Mouse (Mus musculus) limb, embryonic 11.5 days (tissue): ENCODE data around the gene Usp5. TPM values are rescaled to one million over a fixed set of nuclear protein-coding genes. Genes with fewer than 3 reads are reported as not detected.

ENCODE experiments used
- polyA plus RNA-seq: library from polyadenylated mRNA; unstranded; fragments of >200 nt; fragmentation: Nextera tagmentation; extraction: Ambion mirVana; gene quantifications from 2 replicates; pipeline ENCODE4 v1.2.1, GENCODE M21; 2014

Gene Usp5
- polyA plus RNA-seq, 1 experiment from 2014 or later = 152 TPM

Other genes starting within 250 kb of the Usp5 start
- gene C1s2, start 193.4 kb downstream of the Usp5 start, polyA plus RNA-seq = not detected in 2 replicates
- gene Lpcat3, start 166.5 kb downstream of the Usp5 start, polyA plus RNA-seq = 44.1 and 46.1 TPM in 2 replicates
- gene Emg1, start 117.3 kb downstream of the Usp5 start, polyA plus RNA-seq = 244 and 253 TPM in 2 replicates
- 424 and 427 TPM in 2 replicates for gene Phb2, start 117.1 kb downstream of the Usp5 start, polyA plus RNA-seq
- 7.8 and 8.7 TPM in 2 replicates for gene Ptpn6, start 90.8 kb downstream of the Usp5 start, polyA plus RNA-seq
- gene Grcc10, start 88.1 kb downstream of the Usp5 start, polyA plus RNA-seq = 491 and 549 TPM in 2 replicates
- 0.13 TPM in 1 of 2 replicates, not detected in the other for gene Gm45234, start 73.5 kb downstream of the Usp5 start, polyA plus RNA-seq
- 13.1 and 14.0 TPM in 2 replicates for gene Atn1, start 73.0 kb downstream of the Usp5 start, polyA plus RNA-seq
- gene Eno2, start 59.8 kb downstream of the Usp5 start, polyA plus RNA-seq = 1.8 and 3.0 TPM in 2 replicates
- gene Lrrc23, start 49.8 kb downstream of the Usp5 start, polyA plus RNA-seq = 0.91 and 1.0 TPM in 2 replicates
- gene Spsb2, start 20.8 kb downstream of the Usp5 start, polyA plus RNA-seq = 5.3 and 5.5 TPM in 2 replicates
- gene Tpi1, start 15.2 kb downstream of the Usp5 start, polyA plus RNA-seq = 724 and 825 TPM in 2 replicates
- 243 and 249 TPM in 2 replicates for gene Cdca3, start 63 bp upstream of the Usp5 start, polyA plus RNA-seq
- gene Gnb3, start 10.8 kb upstream of the Usp5 start, polyA plus RNA-seq = 0.40 and 0.43 TPM in 2 replicates
- gene P3h3, start 28.3 kb upstream of the Usp5 start, polyA plus RNA-seq = 23.1 and 25.4 TPM in 2 replicates
- 0.92 and 0.98 TPM in 2 replicates for gene Gpr162, start 34.5 kb upstream of the Usp5 start, polyA plus RNA-seq
- gene Cd4, start 58.7 kb upstream of the Usp5 start, polyA plus RNA-seq = 0.06 TPM in 1 of 2 replicates, not detected in the other
- 0.88 and 1.4 TPM in 2 replicates for gene Lag3, start 82.2 kb upstream of the Usp5 start, polyA plus RNA-seq
- 221 and 223 TPM in 2 replicates for gene Ptms, start 90.6 kb upstream of the Usp5 start, polyA plus RNA-seq
- 406 and 414 TPM in 2 replicates for gene Mlf2, start 101.9 kb upstream of the Usp5 start, polyA plus RNA-seq
- 126 and 129 TPM in 2 replicates for gene Cops7a, start 136.1 kb upstream of the Usp5 start, polyA plus RNA-seq
- gene Pianp, start 167.2 kb upstream of the Usp5 start, polyA plus RNA-seq = 2.2 and 2.4 TPM in 2 replicates
- gene Zfp384, start 179.7 kb upstream of the Usp5 start, polyA plus RNA-seq = 11.0 and 12.9 TPM in 2 replicates
- gene Ing4, start 210.3 kb upstream of the Usp5 start, polyA plus RNA-seq = 128 and 134 TPM in 2 replicates
- gene Acrbp, start 220.2 kb upstream of the Usp5 start, polyA plus RNA-seq = 13.3 and 16.1 TPM in 2 replicates
- gene Lpar5, start 238.4 kb upstream of the Usp5 start, polyA plus RNA-seq = 0.32 TPM in 1 of 2 replicates, not detected in the other